Mouse (Mus musculus) thymus, postnatal 4 days (tissue): ENCODE measurements at regions not wholly inside any gene's neighbourhood (a gene's known extent, or its start where the extent isn't known, plus 50 kb on each side); places are given as distances from the start of the nearest gene placed in this dataset.

Experiments used
- DNase-seq: peaks from one replicate; pipeline ENCODE4 v3.0.0; 2021

- DNase-seq, result no peak
Measured at GRCm38 (mm10) chr2:48409876-48410275, 404.0 kb upstream of the Acvr2a start.

GRCm38 (mm10) chr2:48411392-48411791 lies 402.5 kb upstream of the Acvr2a start:
- no peak for DNase-seq

- peak; percentile 7 for DNase-seq
Measured at GRCm38 (mm10) chr2:48412683-48413440, 401.0 kb upstream of the Acvr2a start.

- no peak for DNase-seq
Measured at GRCm38 (mm10) chr2:48414596-48415481, 399.1 kb upstream of the Acvr2a start.

GRCm38 (mm10) chr2:48416207-48416750 lies 397.6 kb upstream of the Acvr2a start:
- no peak for DNase-seq

- DNase-seq, result no peak
Measured at GRCm38 (mm10) chr2:48417000-48417596, 396.8 kb upstream of the Acvr2a start.

- no peak for DNase-seq
Measured at GRCm38 (mm10) chr2:48420791-48421190, 393.1 kb upstream of the Acvr2a start.

- no peak for DNase-seq
Measured at GRCm38 (mm10) chr2:48423861-48424442, 390.0 kb upstream of the Acvr2a start.

GRCm38 (mm10) chr2:48424562-48424961 lies 389.3 kb upstream of the Acvr2a start:
- DNase-seq, result no peak

- no peak for DNase-seq
Measured at GRCm38 (mm10) chr2:48425200-48426090, 388.5 kb upstream of the Acvr2a start.

GRCm38 (mm10) chr2:48432545-48432944 lies 381.4 kb upstream of the Acvr2a start:
- no peak for DNase-seq

- no peak for DNase-seq
Measured at GRCm38 (mm10) chr2:48441296-48441990, 372.5 kb upstream of the Acvr2a start.

- DNase-seq, result no peak
Measured at GRCm38 (mm10) chr2:48441991-48442544, 371.8 kb upstream of the Acvr2a start.

- DNase-seq, result no peak
Measured at GRCm38 (mm10) chr2:48445898-48446604, 367.9 kb upstream of the Acvr2a start.

GRCm38 (mm10) chr2:48446617-48447016 lies 367.3 kb upstream of the Acvr2a start:
- DNase-seq, result no peak

- no peak for DNase-seq
Measured at GRCm38 (mm10) chr2:48449165-48449842, 364.6 kb upstream of the Acvr2a start.

GRCm38 (mm10) chr2:48456072-48457040 lies 357.6 kb upstream of the Acvr2a start:
- no peak for DNase-seq

GRCm38 (mm10) chr2:48457117-48457516 lies 356.8 kb upstream of the Acvr2a start:
- DNase-seq, result no peak
